Mouse (Mus musculus) cortical plate, adult 2 months (tissue): Measurements from ENCODE around the gene Slc2a5.

ENCODE experiments used
- CTCF ChIP-seq: fragments of 200-500 bp; IDR thresholded peaks from 2 replicates; pipeline ENCODE4 v1.5.1; 2011; ENCODE audit warnings: mild to moderate bottlenecking, control low read depth, low read length; ENCODE audit not compliant: insufficient read depth; ENCODE audit errors: extremely low read depth
- POLR2A ChIP-seq: fragments of 200-500 bp; IDR thresholded peaks from 2 replicates; pipeline ENCODE4 v1.6.1; 2011; ENCODE audit warnings: mild to moderate bottlenecking, low read length, control low read depth; ENCODE audit not compliant: insufficient read depth; ENCODE audit errors: extremely low read depth

DNA sequence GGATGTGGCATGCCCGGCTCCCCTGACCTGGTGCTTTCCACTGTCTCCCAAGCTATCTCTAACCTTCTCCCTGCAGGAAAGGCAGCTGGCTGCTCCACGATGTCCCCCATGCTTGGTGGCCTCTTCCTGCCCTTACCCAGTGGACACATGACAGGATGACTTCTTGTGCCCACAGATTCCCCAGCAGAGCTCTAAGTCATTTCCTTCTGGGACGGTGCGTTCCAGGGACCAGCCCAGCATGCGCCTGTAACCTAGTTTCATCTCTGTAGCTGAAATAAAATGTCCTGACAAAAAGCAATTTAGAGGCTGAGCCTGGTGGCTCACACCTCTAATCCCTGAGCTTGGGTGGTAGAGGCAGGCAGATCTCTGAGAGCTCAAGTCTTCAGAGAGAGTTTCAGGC is 12.4 kb upstream of the Slc2a5 start:
- TF ChIP-seq POLR2A (no peak), CTCF (no peak)
